Comparison of ENCODE assay signal across 15 mouse cellular contexts in genomic region chr6:22104211-22104610, GRCm38 (mm10).
DNase-seq lines count a peak whose midpoint lies in the region; ATAC-seq lines count a peak whose summit lies in the region.
"Had no signal": no experiment of that assay in that cellular context is flagged by ENCODE, and none has a peak within 500 bp of the region (broad histone marks: within the 10 kb centered on the region; RNA-seq: fewer than 3 reads in every experiment).

No protein-coding gene starts in this region.

- ATAC-seq in kidney, embryonic 14.5 days (ENCODE audit: low FRiP score, low TSS enrichment) = peak; percentile 72; the same call in 1 of the 2 replicates
- ATAC-seq in embryonic facial prominence, embryonic 11.5 days (replicated peaks; ENCODE audit: insufficient number of reproducible peaks, low FRiP score, low TSS enrichment, low read depth) = 0 out of 2 replicates have a peak, but pooled peaks have one; percentile 56
- no peak for ATAC-seq in limb, embryonic 15.5 days (ENCODE audit: insufficient number of reproducible peaks, low FRiP score, low TSS enrichment, low read depth)
- ATAC-seq: lung, postnatal 0 days had no signal

- no peak overlapping the region for H3K9ac ChIP-seq in kidney, embryonic 14.5 days (ENCODE audit: low read depth, low read length)
- no peak overlapping the region for H3K9ac ChIP-seq in embryonic facial prominence, embryonic 11.5 days (replicated peaks; ENCODE audit: low read length)
- H3K9ac ChIP-seq in limb, embryonic 15.5 days = no peak overlapping the region
- H3K9ac ChIP-seq: stomach, embryonic 15.5 days had no signal

- peaks cover 3% of the 10 kb centered on the region; the same call in 1 of the 2 replicates for H3K36me3 ChIP-seq in kidney, embryonic 14.5 days (ENCODE audit: control insufficient read depth, insufficient read depth, low read length)
- no peaks in the 10 kb centered on the region for H3K36me3 ChIP-seq in embryonic facial prominence, embryonic 11.5 days (replicated peaks; ENCODE audit: control insufficient read depth, insufficient read depth, low read depth, low read length)
- no peaks in the 10 kb centered on the region for H3K36me3 ChIP-seq in limb, embryonic 15.5 days
- H3K36me3 ChIP-seq: stomach, embryonic 15.5 days had no signal

- no peaks in the 10 kb centered on the region for H3K9me3 ChIP-seq in kidney, embryonic 14.5 days (ENCODE audit: control insufficient read depth, low read length)
- no peaks in the 10 kb centered on the region for H3K9me3 ChIP-seq in embryonic facial prominence, embryonic 11.5 days (replicated peaks; ENCODE audit: control insufficient read depth, low read length)
- no peaks in the 10 kb centered on the region for H3K9me3 ChIP-seq in limb, embryonic 15.5 days
- H3K9me3 ChIP-seq: stomach, embryonic 15.5 days had no signal

- DNase-seq in kidney, postnatal 25 days = no peak
- DNase-seq in embryonic facial prominence, embryonic 11.5 days (ENCODE audit: low spot score) = peak; percentile 41
- DNase-seq in retina, postnatal 1 day = peak; percentile 75
- DNase-seq in testis, postnatal 14 days (ENCODE audit: low spot score) = no peak
- DNase-seq in adrenal gland, adult (ENCODE audit: inconsistent age in 2 of 2, low spot score in 1 of 2) = no peak
- DNase-seq: adrenal gland, adult 8-10 months; kidney, postnatal 14 days; layer of hippocampus, postnatal 36 days had no signal

- no peak overlapping the region for H3K27ac ChIP-seq in kidney, embryonic 14.5 days (ENCODE audit: low read depth, low read length)
- H3K27ac ChIP-seq in embryonic facial prominence, embryonic 11.5 days (replicated peaks; ENCODE audit: low read depth, low read length) = no peak overlapping the region
- peak overlapping the region; percentile 33; the same call in 1 of the 2 replicates for H3K27ac ChIP-seq in limb, embryonic 15.5 days
- H3K27ac ChIP-seq: stomach, embryonic 15.5 days had no signal

- no peak overlapping the region for H3K4me3 ChIP-seq in kidney, embryonic 14.5 days (ENCODE audit: low read length)
- H3K4me3 ChIP-seq in embryonic facial prominence, embryonic 11.5 days (ENCODE audit: low read depth, low read length) = no peak overlapping the region
- no peak overlapping the region for H3K4me3 ChIP-seq in limb, embryonic 15.5 days
- H3K4me3 ChIP-seq: erythroblast, embryonic 14.5 days; stomach, embryonic 15.5 days had no signal

- H3K27me3 ChIP-seq in kidney, embryonic 14.5 days (ENCODE audit: control insufficient read depth, insufficient read depth, low read length) = no peaks in the 10 kb centered on the region
- no peaks in the 10 kb centered on the region for H3K27me3 ChIP-seq in embryonic facial prominence, embryonic 11.5 days (ENCODE audit: control insufficient read depth, insufficient read depth, low read length)
- H3K27me3 ChIP-seq in limb, embryonic 15.5 days = no peaks in the 10 kb centered on the region
- H3K27me3 ChIP-seq: CH12.LX; stomach, embryonic 15.5 days had no signal

- H3K4me2 ChIP-seq in kidney, embryonic 14.5 days (replicated peaks; ENCODE audit: low read depth, low read length) = no peak overlapping the region
- no peak overlapping the region for H3K4me2 ChIP-seq in embryonic facial prominence, embryonic 11.5 days (ENCODE audit: low read depth, low read length)
- H3K4me2 ChIP-seq in limb, embryonic 15.5 days = no peak overlapping the region
- H3K4me2 ChIP-seq: liver, embryonic 11.5 days; stomach, embryonic 15.5 days had no signal

- 28% methylated on average over 8 of the region's 8 CpGs for WGBS in kidney, embryonic 14.5 days
- WGBS in embryonic facial prominence, embryonic 11.5 days = 34% methylated on average over 8 of the region's 8 CpGs
- WGBS in limb, embryonic 15.5 days = 22% methylated on average over 8 of the region's 8 CpGs

- H3K4me1 ChIP-seq in kidney, embryonic 14.5 days (ENCODE audit: control insufficient read depth, insufficient read depth, low read length) = no peaks in the 10 kb centered on the region
- H3K4me1 ChIP-seq in embryonic facial prominence, embryonic 11.5 days (ENCODE audit: control insufficient read depth, insufficient read depth, low read length) = no peaks in the 10 kb centered on the region
- peaks cover 3% of the 10 kb centered on the region; the same call in 1 of the 2 replicates for H3K4me1 ChIP-seq in limb, embryonic 15.5 days
- H3K4me1 ChIP-seq: stomach, embryonic 15.5 days had no signal

Comparison
In these comparisons a context has a peak if more than half of its experiments do, and no peak if none do; other contexts are left out.
1. DNase-seq: peak in embryonic facial prominence, embryonic 11.5 days (single experiment) and retina, postnatal 1 day (single experiment); none in kidney, postnatal 25 days (0 of 2), testis, postnatal 14 days (single experiment) and adrenal gland, adult (0 of 2).